Mouse (Mus musculus): ENCODE measurements at regions not wholly inside any gene's neighbourhood (a gene's known extent, or its start where the extent isn't known, plus 50 kb on each side); places are given as distances from the start of the nearest gene placed in this dataset.

DNA sequence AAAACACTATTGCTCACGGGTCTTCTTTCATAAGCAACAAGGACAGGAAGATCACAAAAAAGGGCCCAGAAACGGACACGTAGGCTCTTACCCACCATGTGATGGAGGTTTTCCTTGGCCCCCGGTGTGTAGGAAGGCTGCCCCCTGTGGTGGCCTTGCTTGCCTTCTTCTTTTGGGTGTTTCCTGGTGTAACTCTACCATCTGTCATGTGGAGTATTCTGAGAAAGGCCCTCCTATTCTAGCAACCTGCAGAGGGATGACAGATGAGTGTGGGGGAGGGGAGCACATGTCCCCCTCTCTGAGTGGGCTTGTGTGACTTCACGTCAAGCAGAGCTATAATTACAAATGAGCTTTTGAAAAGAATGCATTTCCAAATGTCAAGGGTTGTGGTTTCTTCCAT, 77.3 kb upstream of the Oxgr1 start:
- Histone ChIP-seq H3K4me1 (ENCODE audit: insufficient read depth, low read length) (no peaks in the 10 kb centered on the region), H3K9me3 (ENCODE audit: low read length) (no peaks in the 10 kb centered on the region), H3K9ac (replicated peaks; ENCODE audit: low read length, poor library complexity, severe bottlenecking) (no peak overlapping the region), H3K4me2 (ENCODE audit: low read depth, low read length, poor library complexity, severe bottlenecking) (no peak overlapping the region), H3K36me3 (ENCODE audit: insufficient read depth, low read length) (no peaks in the 10 kb centered on the region), H3K27ac (ENCODE audit: low read depth, low read length) (no peak overlapping the region), H3K27me3 (ENCODE audit: insufficient read depth, low read length) (no peaks in the 10 kb centered on the region), H3K4me3 (ENCODE audit: low read depth, low read length) (no peak overlapping the region)
- ATAC-seq (ENCODE audit: low FRiP score), result no peak
- 80% methylated on average over 5 of the region's 5 CpGs for WGBS
- no peak for TF ChIP-seq CTCF (IDR thresholded peaks at IDR 0.05)
- DNase-seq (ENCODE audit: low spot score), result peak; percentile 45

DNA sequence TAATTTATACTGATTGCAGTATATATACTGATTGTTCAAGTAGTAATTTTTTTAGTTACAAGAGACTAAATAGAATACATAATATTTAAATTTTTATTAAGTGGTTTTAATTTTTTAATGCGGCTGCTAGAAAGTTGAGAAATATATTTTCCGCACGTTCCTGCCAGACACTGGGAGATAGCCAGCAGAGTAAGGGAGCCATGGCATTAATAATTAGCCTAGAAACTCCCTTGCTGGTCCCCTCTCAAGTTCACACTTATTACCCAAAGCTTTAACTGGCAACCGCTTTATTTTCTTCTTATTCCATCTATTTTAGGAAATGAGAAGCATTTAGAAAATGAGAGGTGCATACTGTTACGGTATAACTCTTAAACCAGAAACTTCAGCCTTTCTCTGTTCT, 78.0 kb upstream of the Oxgr1 start:
- no peak for DNase-seq (ENCODE audit: low spot score)
- Histone ChIP-seq H3K27ac (ENCODE audit: low read depth, low read length) (no peak overlapping the region), H3K4me2 (ENCODE audit: low read depth, low read length, poor library complexity, severe bottlenecking) (no peak overlapping the region), H3K4me3 (ENCODE audit: low read depth, low read length) (no peak overlapping the region), H3K4me1 (ENCODE audit: insufficient read depth, low read length) (no peaks in the 10 kb centered on the region), H3K9me3 (ENCODE audit: low read length) (no peaks in the 10 kb centered on the region), H3K27me3 (ENCODE audit: insufficient read depth, low read length) (no peaks in the 10 kb centered on the region), H3K36me3 (ENCODE audit: insufficient read depth, low read length) (no peaks in the 10 kb centered on the region), H3K9ac (replicated peaks; ENCODE audit: low read length, poor library complexity, severe bottlenecking) (no peak overlapping the region)
- 81% methylated on average over 5 of the region's 5 CpGs for WGBS
- no peak for ATAC-seq (ENCODE audit: low FRiP score)
- no peak for TF ChIP-seq CTCF (IDR thresholded peaks at IDR 0.05)

DNA sequence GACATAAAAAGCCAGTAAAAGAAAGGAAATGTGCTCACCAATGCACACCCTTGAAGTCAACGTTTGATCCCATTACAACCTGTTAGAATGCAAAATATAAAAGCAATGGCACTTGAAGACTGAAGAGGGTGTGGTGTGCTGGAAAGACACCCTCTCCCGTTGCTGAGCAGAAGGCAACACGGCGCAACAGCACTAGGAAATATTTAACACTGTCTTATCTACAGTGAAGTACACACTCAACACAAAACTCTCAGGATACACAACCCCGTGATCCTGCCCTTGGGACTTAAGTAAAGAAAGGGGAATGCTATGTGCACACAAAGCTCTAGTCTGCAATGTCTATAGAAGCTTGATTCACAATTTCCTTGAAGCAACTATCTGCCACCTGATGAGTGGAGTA, 83.1 kb upstream of the Oxgr1 start:
- TF ChIP-seq CTCF (IDR thresholded peaks at IDR 0.05), result no peak
- no peak for DNase-seq (ENCODE audit: low spot score)
- WGBS, result 90% methylated on average over 5 of the region's 5 CpGs
- no peaks in the 10 kb centered on the region for H3K9me3 ChIP-seq (ENCODE audit: low read length)
- no peaks in the 10 kb centered on the region for H3K4me1 ChIP-seq (ENCODE audit: insufficient read depth, low read length)
- H3K9ac ChIP-seq (replicated peaks; ENCODE audit: low read length, poor library complexity, severe bottlenecking), result no peak overlapping the region
- no peak for ATAC-seq (ENCODE audit: low FRiP score)
- no peaks in the 10 kb centered on the region for H3K36me3 ChIP-seq (ENCODE audit: insufficient read depth, low read length)
- H3K27me3 ChIP-seq (ENCODE audit: insufficient read depth, low read length), result no peaks in the 10 kb centered on the region
- H3K4me2 ChIP-seq (ENCODE audit: low read depth, low read length, poor library complexity, severe bottlenecking), result no peak overlapping the region
- H3K27ac ChIP-seq (ENCODE audit: low read depth, low read length), result no peak overlapping the region
- H3K4me3 ChIP-seq (ENCODE audit: low read depth, low read length), result no peak overlapping the region

DNA sequence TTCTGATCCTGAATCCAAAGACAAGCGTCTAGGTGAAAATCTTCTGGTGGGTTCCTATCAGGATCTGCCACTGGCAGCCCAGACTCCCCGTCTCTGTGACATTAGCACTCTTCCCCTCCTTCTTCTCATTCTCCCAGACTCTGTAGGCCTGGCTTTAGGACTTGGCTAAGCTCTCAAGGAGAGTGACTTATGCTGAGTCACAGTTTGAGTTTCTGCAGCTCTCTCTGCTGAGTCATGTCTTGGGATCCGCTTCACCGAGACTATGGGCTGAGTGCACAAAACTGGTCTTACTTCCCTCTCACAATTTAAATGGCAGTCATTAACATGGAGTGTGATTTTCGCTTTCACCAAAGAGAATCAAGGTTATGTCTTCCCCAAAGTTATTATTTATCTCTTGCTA, 85.2 kb upstream of the Oxgr1 start:
- no peaks in the 10 kb centered on the region for H3K9me3 ChIP-seq (ENCODE audit: low read length)
- no peaks in the 10 kb centered on the region for H3K4me1 ChIP-seq (ENCODE audit: insufficient read depth, low read length)
- no peaks in the 10 kb centered on the region for H3K36me3 ChIP-seq (ENCODE audit: insufficient read depth, low read length)
- no peak overlapping the region for H3K27ac ChIP-seq (ENCODE audit: low read depth, low read length)
- H3K9ac ChIP-seq (replicated peaks; ENCODE audit: low read length, poor library complexity, severe bottlenecking), result no peak overlapping the region
- no peak overlapping the region for H3K4me2 ChIP-seq (ENCODE audit: low read depth, low read length, poor library complexity, severe bottlenecking)
- TF ChIP-seq CTCF (IDR thresholded peaks at IDR 0.05), result no peak
- H3K27me3 ChIP-seq (ENCODE audit: insufficient read depth, low read length), result no peaks in the 10 kb centered on the region
- WGBS, result 77% methylated on average over 5 of the region's 5 CpGs
- DNase-seq (ENCODE audit: low spot score), result no peak
- H3K4me3 ChIP-seq (ENCODE audit: low read depth, low read length), result no peak overlapping the region
- ATAC-seq (ENCODE audit: low FRiP score), result no peak

DNA sequence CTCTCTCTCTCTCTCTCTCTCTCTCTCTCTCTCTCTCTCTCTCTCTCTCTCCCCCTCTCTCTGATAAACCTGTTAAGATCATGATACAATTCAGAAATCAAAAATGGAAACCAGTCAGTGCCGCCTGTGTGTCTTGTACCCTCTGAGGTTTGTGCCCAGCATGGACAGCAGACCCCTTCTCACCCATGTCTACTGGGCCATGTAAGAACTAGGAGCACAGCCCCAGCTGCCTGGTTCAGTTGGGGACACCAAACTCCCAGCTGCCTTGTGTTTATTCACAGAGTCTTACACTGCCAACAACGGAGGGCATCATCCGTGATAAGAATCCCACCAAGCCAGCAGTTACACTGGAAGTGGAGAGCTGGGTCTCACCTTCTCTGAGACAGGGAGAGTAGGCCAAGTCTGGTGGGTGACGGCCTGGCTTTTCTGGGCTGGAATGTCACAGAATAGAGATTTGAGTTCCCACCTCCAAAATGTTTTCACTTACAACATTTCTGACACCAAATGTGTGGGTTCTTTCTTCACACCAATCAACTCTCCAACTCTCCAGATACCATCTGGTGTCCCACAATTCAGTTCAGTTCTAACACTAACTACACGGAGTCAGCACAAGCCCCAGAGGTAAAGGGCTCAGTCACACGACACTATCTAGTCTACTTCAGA, 92.2 kb upstream of the Oxgr1 start:
- no peak overlapping the region for H3K27ac ChIP-seq (ENCODE audit: low read depth, low read length)
- DNase-seq (ENCODE audit: low spot score) (no peak), ATAC-seq (ENCODE audit: low FRiP score) (no peak)
- H3K36me3 ChIP-seq (ENCODE audit: insufficient read depth, low read length), result no peaks in the 10 kb centered on the region
- H3K27me3 ChIP-seq (ENCODE audit: insufficient read depth, low read length), result no peaks in the 10 kb centered on the region
- H3K9ac ChIP-seq (replicated peaks; ENCODE audit: low read length, poor library complexity, severe bottlenecking), result no peak overlapping the region
- H3K4me2 ChIP-seq (ENCODE audit: low read depth, low read length, poor library complexity, severe bottlenecking), result no peak overlapping the region
- no peak for TF ChIP-seq CTCF (IDR thresholded peaks at IDR 0.05)
- WGBS, result 91% methylated on average over 6 of the region's 6 CpGs
- H3K4me3 ChIP-seq (ENCODE audit: low read depth, low read length), result no peak overlapping the region
- H3K4me1 ChIP-seq (ENCODE audit: insufficient read depth, low read length), result no peaks in the 10 kb centered on the region
- no peaks in the 10 kb centered on the region for H3K9me3 ChIP-seq (ENCODE audit: low read length)

DNA sequence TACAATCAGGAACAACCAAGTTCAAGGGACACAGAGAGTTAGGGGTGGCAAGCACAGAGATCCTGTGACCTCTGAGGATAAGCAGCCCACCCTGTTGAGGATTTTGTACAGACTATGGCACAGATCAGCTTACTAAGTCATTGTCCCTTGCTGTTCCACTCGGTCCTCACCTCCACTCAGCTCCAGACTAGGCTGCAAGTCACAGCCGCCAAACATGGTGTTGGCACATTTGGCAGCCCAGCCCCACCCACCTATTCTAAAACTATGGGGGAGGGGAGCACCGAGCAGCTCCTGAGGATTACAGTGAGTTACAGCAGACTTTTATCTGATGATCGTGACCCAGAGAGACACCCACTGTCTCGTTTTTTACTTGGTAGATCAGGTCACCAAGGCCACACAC, 93.0 kb upstream of the Oxgr1 start:
- Histone ChIP-seq H3K27me3 (ENCODE audit: insufficient read depth, low read length) (no peaks in the 10 kb centered on the region), H3K27ac (ENCODE audit: low read depth, low read length) (no peak overlapping the region), H3K9ac (replicated peaks; ENCODE audit: low read length, poor library complexity, severe bottlenecking) (no peak overlapping the region), H3K4me2 (ENCODE audit: low read depth, low read length, poor library complexity, severe bottlenecking) (no peak overlapping the region), H3K36me3 (ENCODE audit: insufficient read depth, low read length) (no peaks in the 10 kb centered on the region), H3K9me3 (ENCODE audit: low read length) (no peaks in the 10 kb centered on the region), H3K4me3 (ENCODE audit: low read depth, low read length) (no peak overlapping the region), H3K4me1 (ENCODE audit: insufficient read depth, low read length) (0 out of 2 replicates have a peak, but pooled peaks cover 4% of the 10 kb centered on the region)
- no peak for DNase-seq (ENCODE audit: low spot score)
- ATAC-seq (ENCODE audit: low FRiP score), result no peak
- no peak for TF ChIP-seq CTCF (IDR thresholded peaks at IDR 0.05)
- 67% methylated on average over 5 of the region's 5 CpGs for WGBS
